Mouse (Mus musculus) NIH3T3 (cell line): ENCODE measurements at regions not wholly inside any gene's neighbourhood (a gene's known extent, or its start where the extent isn't known, plus 50 kb on each side); places are given as distances from the start of the nearest gene placed in this dataset.
A peak's percentile ranks its signal among the peaks of the same experiment; 100 is the strongest.
"Not testable (repeated sequence)": the region's sequence is repeated elsewhere in the genome, so short reads cannot be mapped to it uniquely, and the experiment has no call there.

Source experiments
- DNase-seq: peaks from one replicate; pipeline ENCODE4 v3.0.0-alpha.2; 2012; ENCODE audit warnings: low read depth

GRCm38 (mm10) chr7:73688451-73688850 is 51.7 kb upstream of the Fam174b start:
- no peak for DNase-seq

GRCm38 (mm10) chr7:73686245-73686644 is 53.9 kb upstream of the Fam174b start:
- not testable (repeated sequence) for DNase-seq

GRCm38 (mm10) chr7:73682756-73683155 is 57.3 kb upstream of the Fam174b start:
- DNase-seq = no peak

GRCm38 (mm10) chr7:73670598-73670997 is 69.5 kb upstream of the Fam174b start:
- no peak for DNase-seq

GRCm38 (mm10) chr7:73668791-73669190 is 71.3 kb upstream of the Fam174b start:
- no peak for DNase-seq

GRCm38 (mm10) chr7:73666921-73667675 is 73.0 kb upstream of the Fam174b start:
- DNase-seq = peak; percentile 50

- DNase-seq = no peak
Observed at GRCm38 (mm10) chr7:73664962-73665361, 75.1 kb upstream of the Fam174b start.

GRCm38 (mm10) chr7:73662536-73662935 is 77.6 kb upstream of the Fam174b start:
- no peak for DNase-seq

GRCm38 (mm10) chr7:73661901-73662300 is 78.2 kb upstream of the Fam174b start:
- DNase-seq = no peak

GRCm38 (mm10) chr7:73659551-73659950 is 80.6 kb upstream of the Fam174b start:
- DNase-seq = no peak

- DNase-seq = no peak
Observed at GRCm38 (mm10) chr7:73657283-73657682, 82.8 kb upstream of the Fam174b start.

- DNase-seq = not testable (repeated sequence)
Observed at GRCm38 (mm10) chr7:73656424-73656795, 83.7 kb upstream of the Fam174b start.

GRCm38 (mm10) chr7:73655787-73656423 is 84.2 kb upstream of the Fam174b start:
- peak; percentile 74 for DNase-seq

- peak; percentile 74 for DNase-seq
Observed at GRCm38 (mm10) chr7:73654193-73654871, 85.8 kb upstream of the Fam174b start.

- DNase-seq = no peak
Observed at GRCm38 (mm10) chr7:73650909-73651308, 89.2 kb upstream of the Fam174b start.

- DNase-seq = peak; percentile 89
Observed at GRCm38 (mm10) chr7:73648010-73648409, 92.1 kb upstream of the Fam174b start.

- DNase-seq = no peak
Observed at GRCm38 (mm10) chr7:73647140-73647539, 93.0 kb upstream of the Fam174b start.

- DNase-seq = no peak
Observed at GRCm38 (mm10) chr7:73646711-73647110, 93.4 kb upstream of the Fam174b start.

GRCm38 (mm10) chr7:73644362-73644904 is 95.7 kb upstream of the Fam174b start:
- DNase-seq = no peak

GRCm38 (mm10) chr7:73643993-73644335 is 96.1 kb upstream of the Fam174b start:
- DNase-seq = no peak

- DNase-seq = no peak
Observed at GRCm38 (mm10) chr7:73643306-73643992, 96.7 kb upstream of the Fam174b start.

- no peak for DNase-seq
Observed at GRCm38 (mm10) chr7:73640194-73640593, 98.6 kb upstream of the Chd2 start.
